Mouse (Mus musculus) spleen, adult 2 months (tissue): ENCODE results near the gene Gm10282. TPM values are rescaled to one million over a fixed set of nuclear protein-coding genes. Genes with fewer than 3 reads are reported as not detected.
A peak's percentile ranks its signal among the peaks of the same experiment; 100 is the strongest.

Source experiments
- DNase-seq, 2 experiments: peaks; one replicate each; pipeline versions ENCODE4 v3.0.0 to v3.0.0-alpha.2; 2012 to 2021; ENCODE audit warnings: low spot score in 2 of 2, low read depth in 1 of 2
- H3K27ac ChIP-seq: fragments of 200-500 bp; 2 replicates; pipeline ENCODE4 v1.5.1; 2012; ENCODE audit warnings: low read length, inconsistent platforms; ENCODE audit not compliant: insufficient read depth
- H3K27me3 ChIP-seq: fragments of 200-500 bp; 2 replicates; pipeline ENCODE4 v1.6.1; 2012; ENCODE audit warnings: mild to moderate bottlenecking, moderate library complexity, low read length, inconsistent platforms; ENCODE audit not compliant: control insufficient read depth, insufficient read depth
- H3K36me3 ChIP-seq: fragments of 200-500 bp; 2 replicates; pipeline ENCODE4 v1.6.1; 2012; ENCODE audit warnings: mild to moderate bottlenecking, low read length, inconsistent platforms; ENCODE audit not compliant: control insufficient read depth, insufficient read depth
- H3K4me1 ChIP-seq: fragments of 200-500 bp; 2 replicates; pipeline ENCODE4 v1.6.1; 2011; ENCODE audit warnings: inconsistent platforms; ENCODE audit not compliant: control insufficient read depth, insufficient read depth, insufficient read length
- H3K4me3 ChIP-seq: fragments of 200-500 bp; 2 replicates; pipeline ENCODE4 v1.5.1; 2011; ENCODE audit warnings: mild to moderate bottlenecking, inconsistent platforms; ENCODE audit not compliant: insufficient read depth, insufficient read length; ENCODE audit errors: extremely low read depth
- CTCF ChIP-seq: fragments of 200-500 bp; IDR thresholded peaks from 2 replicates; pipeline ENCODE4 v1.5.1; 2011; ENCODE audit warnings: mild to moderate bottlenecking, inconsistent platforms; ENCODE audit not compliant: insufficient read depth, insufficient read length, insufficient replicate concordance; ENCODE audit errors: extremely low read depth
- POLR2A ChIP-seq: fragments of 200-500 bp; IDR thresholded peaks from 2 replicates; pipeline ENCODE4 v1.6.1; 2011; ENCODE audit warnings: low read depth, low read length, inconsistent platforms
- WGBS: fragments of 180-500 bp; shearing (Covaris S2); methylation state at CpG from one replicate; pipeline ENCODE4 v1.1.7; 2018; 5-methylcytosine and 5-hydroxymethylcytosine counted together
- polyA plus RNA-seq: library from polyadenylated mRNA; depleted of rRNA; stranded (reverse); fragments of >200 nt; gene quantifications from 2 replicates; pipeline ENCODE4 v1.2.3, GENCODE M21; 2012

Gene Gm10282
- polyA plus RNA-seq, 1 experiment = 1.7 TPM

DNA sequence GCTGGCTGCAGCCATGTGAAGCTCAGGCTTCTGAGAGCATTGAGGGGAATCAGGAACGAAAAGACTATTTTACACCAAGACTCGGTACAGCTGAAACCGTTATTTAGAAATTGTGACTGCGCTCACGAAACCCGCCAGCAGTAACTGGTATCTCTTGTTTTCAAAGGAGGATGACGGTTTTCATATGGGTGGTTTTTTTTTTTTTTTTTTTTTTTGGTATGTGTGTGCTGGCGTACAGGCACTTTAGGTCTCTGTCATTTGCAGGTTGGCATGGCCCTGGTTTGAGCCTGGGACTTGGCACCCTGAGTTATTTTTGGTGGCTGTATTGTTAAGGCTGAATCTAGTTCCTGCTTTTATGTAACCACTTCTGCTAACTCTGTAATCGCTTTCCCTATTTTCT, 44.8 kb upstream of the Gm10282 start:
- peak in 1 of 2 experiments; percentile 49 for DNase-seq
- Histone ChIP-seq H3K4me1 (peaks cover 60% of the 10 kb centered on the region), H3K4me3 (no peak overlapping the region), H3K27ac (peak overlapping the region; percentile 95), H3K36me3 (no peaks in the 10 kb centered on the region), H3K27me3 (no peaks in the 10 kb centered on the region)
- TF ChIP-seq CTCF (no peak), POLR2A (no peak)
- 13% methylated on average over 9 of the region's 9 CpGs for WGBS

DNA sequence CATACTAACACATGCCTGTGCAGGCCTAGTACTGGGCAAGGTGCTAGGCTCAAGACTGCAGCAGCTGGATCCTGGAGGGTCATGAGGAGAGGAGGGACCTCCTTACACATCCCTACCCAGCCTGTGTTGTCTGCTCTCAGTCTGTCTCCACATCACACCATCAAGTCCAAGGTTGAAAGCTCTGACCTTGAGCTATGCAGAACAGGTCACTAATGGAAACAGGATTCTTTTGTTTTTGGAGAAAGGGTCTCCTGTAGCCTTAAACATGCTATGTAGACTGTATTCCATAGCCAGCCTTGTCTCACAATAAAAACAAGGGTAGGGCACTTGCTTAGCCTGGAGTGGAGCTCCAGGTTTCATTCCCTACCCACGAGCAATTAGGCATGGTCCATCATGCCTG, 43.9 kb upstream of the Gm10282 start:
- H3K4me1 ChIP-seq = peaks cover 60% of the 10 kb centered on the region
- DNase-seq = no peak
- H3K27ac ChIP-seq = peak overlapping the region; percentile 95
- no peak overlapping the region for H3K4me3 ChIP-seq
- no peak for TF ChIP-seq POLR2A
- TF ChIP-seq CTCF = no peak
- no peaks in the 10 kb centered on the region for H3K36me3 ChIP-seq
- WGBS = 91% methylated on average over 1 of the region's 1 CpGs
- no peaks in the 10 kb centered on the region for H3K27me3 ChIP-seq

DNA sequence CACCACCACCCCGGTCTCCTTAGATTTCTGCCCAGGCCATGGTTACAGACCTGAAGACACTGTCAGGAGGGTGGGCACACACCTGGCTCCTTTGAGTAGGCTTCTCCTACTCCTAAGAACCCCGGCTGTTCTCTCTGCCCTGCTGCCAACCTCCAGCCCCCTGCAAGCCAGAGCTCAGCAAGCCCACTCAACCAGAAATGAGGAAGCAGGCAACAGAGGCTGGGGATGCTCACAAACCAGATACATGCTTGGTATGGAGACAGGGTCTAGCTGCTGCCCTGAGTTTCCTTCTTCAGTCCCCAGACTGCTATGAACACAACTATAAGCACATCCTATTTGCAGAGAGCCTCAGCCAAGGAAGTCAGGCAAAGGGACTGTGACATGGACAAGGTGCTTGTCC, 43.1 kb upstream of the Gm10282 start:
- DNase-seq = no peak
- H3K27me3 ChIP-seq = no peaks in the 10 kb centered on the region
- TF ChIP-seq POLR2A (no peak), CTCF (no peak)
- WGBS = 57% methylated on average over 2 of the region's 2 CpGs
- peaks cover 56% of the 10 kb centered on the region for H3K4me1 ChIP-seq
- H3K27ac ChIP-seq = peak overlapping the region; percentile 95
- H3K36me3 ChIP-seq = no peaks in the 10 kb centered on the region
- H3K4me3 ChIP-seq = no peak overlapping the region

DNA sequence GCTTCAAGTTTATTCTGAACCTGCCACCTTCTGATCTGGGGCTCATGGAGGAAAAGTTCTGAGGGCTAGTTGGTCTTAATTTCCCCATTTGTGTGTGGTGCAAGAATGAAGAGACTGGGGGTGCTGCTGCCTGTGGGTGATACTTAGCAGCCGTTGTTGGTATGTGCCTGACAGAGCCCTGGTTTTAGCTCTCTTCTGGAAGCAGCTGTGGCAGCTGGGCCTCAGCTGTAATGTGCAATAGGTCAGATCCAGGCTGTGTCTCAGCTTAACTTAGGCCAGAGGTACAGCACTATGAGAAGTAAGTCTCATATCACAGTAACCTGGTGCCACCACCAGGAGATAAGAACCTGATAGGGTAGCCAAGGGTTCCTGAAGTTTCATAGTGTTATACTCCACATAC, 42.5 kb upstream of the Gm10282 start:
- Histone ChIP-seq H3K36me3 (no peaks in the 10 kb centered on the region), H3K4me1 (peaks cover 53% of the 10 kb centered on the region), H3K4me3 (no peak overlapping the region), H3K27me3 (no peaks in the 10 kb centered on the region), H3K27ac (peak overlapping the region; percentile 95)
- WGBS = 26% methylated on average over 1 of the region's 1 CpGs
- DNase-seq = no peak
- TF ChIP-seq POLR2A = no peak
- no peak for TF ChIP-seq CTCF

DNA sequence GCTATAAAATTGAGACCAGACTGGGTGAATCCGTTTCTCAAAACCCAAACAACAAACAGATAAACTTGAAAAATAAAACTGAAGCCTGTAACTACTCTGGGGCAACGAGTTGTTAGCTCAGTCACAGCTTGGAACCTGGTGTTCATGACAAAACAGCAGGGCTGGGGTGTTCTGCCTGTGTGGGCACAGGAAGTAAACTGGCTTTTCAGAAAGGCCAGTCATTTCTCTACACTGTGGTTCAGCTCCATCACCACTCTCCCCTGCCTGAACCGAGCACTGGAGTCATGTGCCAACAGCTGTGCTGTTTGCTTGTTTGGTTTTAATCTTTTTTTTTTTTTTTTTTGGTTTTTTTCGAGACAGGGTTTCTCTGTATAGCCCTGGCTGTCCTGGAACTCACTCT, 38.7 kb upstream of the Gm10282 start:
- WGBS = 33% methylated on average over 4 of the region's 4 CpGs

DNA sequence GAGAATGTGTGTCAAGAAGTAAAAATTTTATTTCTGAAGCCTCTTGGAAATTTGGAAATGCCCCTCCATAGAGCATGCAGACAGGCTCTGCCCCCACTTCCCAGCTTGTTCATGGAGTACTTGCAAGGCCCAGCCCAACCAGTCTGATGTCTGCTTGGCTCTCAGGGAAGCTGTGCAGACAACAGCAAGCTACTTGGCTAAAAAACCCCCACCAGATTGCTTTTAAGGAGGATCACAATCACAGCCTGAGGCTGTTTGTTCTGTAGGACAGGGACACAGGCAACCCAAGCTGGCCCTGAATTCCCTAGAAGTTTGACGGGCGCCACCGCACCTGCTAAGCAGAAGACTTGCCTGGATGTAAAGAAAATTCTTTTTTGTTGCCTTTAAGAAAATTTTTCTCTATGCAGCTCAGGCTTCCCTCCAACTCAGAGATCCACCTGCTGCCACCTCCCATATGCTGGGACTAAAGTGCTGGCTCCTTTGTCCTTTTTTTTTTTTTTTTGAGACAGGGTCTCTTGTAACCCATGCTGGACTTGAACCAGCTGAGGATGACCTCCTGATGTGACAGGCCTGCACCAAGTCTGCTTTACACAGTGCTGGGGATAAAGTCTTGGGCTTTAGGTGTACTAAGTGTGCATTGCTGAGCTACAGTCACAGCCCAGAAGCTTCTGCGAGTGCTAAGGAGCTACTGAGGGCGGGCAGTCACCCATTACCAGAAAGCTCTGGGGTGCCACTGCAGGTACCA, 37.7 kb upstream of the Gm10282 start:
- Histone ChIP-seq H3K4me3 (no peak overlapping the region), H3K4me1 (peaks cover 25% of the 10 kb centered on the region; the same call in 1 of the 2 replicates), H3K27ac (peak overlapping the region; percentile 70), H3K36me3 (peaks cover 13% of the 10 kb centered on the region), H3K27me3 (no peaks in the 10 kb centered on the region)
- TF ChIP-seq POLR2A (no peak), CTCF (no peak)
- WGBS = 71% methylated on average over 5 of the region's 5 CpGs
- DNase-seq = no peak

More for the DNA sequence above, 38.7 kb upstream of the Gm10282 start:
- Histone ChIP-seq H3K4me3 (no peak overlapping the region), H3K4me1 (peaks cover 35% of the 10 kb centered on the region; the same call in 1 of the 2 replicates), H3K27me3 (no peaks in the 10 kb centered on the region), H3K36me3 (peaks cover 13% of the 10 kb centered on the region), H3K27ac (peak overlapping the region; percentile 70)
- TF ChIP-seq POLR2A (no peak), CTCF (no peak)
- DNase-seq = peak in 1 of 2 experiments; percentile 57

DNA sequence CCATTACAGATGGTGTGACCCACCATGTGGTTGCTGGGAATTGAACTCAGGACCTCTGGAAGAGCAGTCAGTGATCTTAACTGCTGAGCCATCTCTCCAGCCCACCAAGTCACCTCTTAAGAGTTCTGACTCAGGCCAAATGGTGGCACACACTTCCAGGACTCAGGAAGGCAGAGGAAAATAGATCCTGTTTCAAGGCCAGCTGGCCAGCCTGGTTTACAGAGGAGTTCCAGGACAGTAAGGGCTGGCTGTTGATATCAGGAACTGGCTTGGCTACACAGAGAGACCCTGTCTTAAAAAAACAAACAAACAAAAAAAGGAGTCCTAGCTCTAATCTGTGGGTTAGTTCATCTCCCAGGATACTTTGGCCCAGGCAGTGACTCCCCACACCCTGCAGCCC, 32.0 kb upstream of the Gm10282 start:
- peaks cover 13% of the 10 kb centered on the region for H3K36me3 ChIP-seq
- H3K27me3 ChIP-seq = no peaks in the 10 kb centered on the region
- H3K4me3 ChIP-seq = no peak overlapping the region
- no peak for DNase-seq
- no peaks in the 10 kb centered on the region for H3K4me1 ChIP-seq
- H3K27ac ChIP-seq = no peak overlapping the region
- TF ChIP-seq CTCF (no peak), POLR2A (no peak)
